In genomic region chr7:16453118-16453711, GRCm38 (mm10) we compare ENCODE assay signal across 8 mouse cellular contexts. TPM values are rescaled to one million over a fixed set of nuclear protein-coding genes. Genes with fewer than 3 reads are reported as not detected.
DNase-seq lines count a peak whose midpoint lies in the region; ATAC-seq and TF ChIP-seq lines count a peak whose summit lies in the region.

No protein-coding gene starts in this region.

- no peak for TF ChIP-seq EP300 in stomach, postnatal 0 days (optimal IDR thresholded peaks at IDR 0.05)

- under 1% methylated on average over 23 of the region's 23 CpGs for WGBS in intestine, embryonic 15.5 days
- WGBS in stomach, postnatal 0 days, result under 1% methylated on average over 23 of the region's 23 CpGs

- peak overlapping the region; percentile 42; the same call in 1 of the 2 replicates for H3K27ac ChIP-seq in intestine, embryonic 15.5 days
- H3K27ac ChIP-seq in stomach, postnatal 0 days (replicated peaks), result peak overlapping the region; percentile 53

- no peaks in the 10 kb centered on the region for H3K9me3 ChIP-seq in intestine, embryonic 15.5 days
- H3K9me3 ChIP-seq in stomach, postnatal 0 days (ENCODE audit: control insufficient read depth, low read length), result no peaks in the 10 kb centered on the region

- peak; percentile 29 to 41 for DNase-seq in spleen, postnatal 36 days (ENCODE audit: low spot score in 2 of 2)
- DNase-seq in spleen, adult 12 weeks (ENCODE audit: low spot score), result no peak
- peak; percentile 64 to 66 for DNase-seq in cerebellum, postnatal 14 days
- peak; percentile 32 to 50 for DNase-seq in frontal cortex, postnatal 25 days (ENCODE audit: low spot score in 2 of 2)
- peak; percentile 74 to 82 for DNase-seq in left cerebral cortex, postnatal 14 days (ENCODE audit: low spot score in 2 of 2)
- DNase-seq in stomach, postnatal 0 days (ENCODE audit: low spot score), result peak; percentile 38

- H3K9ac ChIP-seq in intestine, embryonic 15.5 days, result peak overlapping the region; percentile 66
- H3K9ac ChIP-seq in stomach, postnatal 0 days (ENCODE audit: low read length), result peak overlapping the region; percentile 71

- H3K4me3 ChIP-seq in intestine, embryonic 15.5 days (replicated peaks), result peak overlapping the region; percentile 80
- H3K4me3 ChIP-seq in stomach, postnatal 0 days (ENCODE audit: low read depth, low read length), result peak overlapping the region; percentile 81

- H3K27me3 ChIP-seq in intestine, embryonic 15.5 days (replicated peaks), result no peaks in the 10 kb centered on the region
- H3K27me3 ChIP-seq in stomach, postnatal 0 days (ENCODE audit: control insufficient read depth, insufficient read depth, low read length), result no peaks in the 10 kb centered on the region

- H3K4me1 ChIP-seq in intestine, embryonic 15.5 days (replicated peaks), result peaks cover 10% of the 10 kb centered on the region
- 0 out of 2 replicates have a peak, but pooled peaks cover 2% of the 10 kb centered on the region for H3K4me1 ChIP-seq in stomach, postnatal 0 days (replicated peaks; ENCODE audit: control insufficient read depth, insufficient read depth)

- TF ChIP-seq CTCF in stomach, postnatal 0 days (IDR thresholded peaks at IDR 0.05; ENCODE audit: low read depth), result no peak

- ATAC-seq in intestine, embryonic 15.5 days, result peak; percentile 64
- peak; percentile 69 for ATAC-seq in megakaryocyte-erythroid progenitor cell, adult 5-6 weeks (replicated peaks; ENCODE audit: low FRiP score, low TSS enrichment, poor library complexity, severe bottlenecking)
- ATAC-seq in stomach, postnatal 0 days (ENCODE audit: low FRiP score, low TSS enrichment), result peak; percentile 43

- H3K4me2 ChIP-seq in intestine, embryonic 15.5 days (replicated peaks), result peak overlapping the region; percentile 90
- H3K4me2 ChIP-seq in stomach, postnatal 0 days (replicated peaks; ENCODE audit: low read depth), result peak overlapping the region; percentile 97

- intact Hi-C loops in left cerebral cortex, postnatal 14 days (cut with DNase I), result no loop called here

- 0 out of 2 replicates have a peak, but pooled peaks cover 4% of the 10 kb centered on the region for H3K36me3 ChIP-seq in intestine, embryonic 15.5 days
- no peaks in the 10 kb centered on the region for H3K36me3 ChIP-seq in stomach, postnatal 0 days (ENCODE audit: control insufficient read depth, insufficient read depth, low read length)

RNA-seq across cellular contexts. Expression of gene Tmem160, which starts 0.6 kb away (rescaled TPM):
- 48.9 and 54.8 TPM in 2 replicates for polyA plus RNA-seq in intestine, embryonic 15.5 days (2015; fragmentation: Nextera tagmentation; extraction: Ambion mirVana)
- 10 to 100 TPM; 90.4 to 90.8 TPM for total RNA-seq in left cerebral cortex, postnatal 14 days (2021)
- 34.3 and 39.2 TPM in 2 replicates for total RNA-seq in megakaryocyte-erythroid progenitor cell, adult 5-6 weeks (2014; fragmentation: Nextera tagmentation)
- 16.3 and 16.9 TPM in 2 replicates for total RNA-seq in megakaryocyte-erythroid progenitor cell, adult 5-6 weeks (2017)
- polyA plus RNA-seq in stomach, postnatal 0 days (2015; fragmentation: Nextera tagmentation; extraction: Ambion mirVana), result 71.5 and 75.0 TPM in 2 replicates

RNA-seq across cellular contexts. Expression of gene Npas1, which starts 24.3 kb away (rescaled TPM):
- 0.25 and 0.38 TPM in 2 replicates for polyA plus RNA-seq in intestine, embryonic 15.5 days (2015; fragmentation: Nextera tagmentation; extraction: Ambion mirVana)
- total RNA-seq in left cerebral cortex, postnatal 14 days (2021), result 10 to 100 TPM; 13.4 to 14.8 TPM
- total RNA-seq in megakaryocyte-erythroid progenitor cell, adult 5-6 weeks (2014; fragmentation: Nextera tagmentation), result not detected in 2 replicates
- not detected in 2 replicates for total RNA-seq in megakaryocyte-erythroid progenitor cell, adult 5-6 weeks (2017)
- 0.10 and 0.18 TPM in 2 replicates for polyA plus RNA-seq in stomach, postnatal 0 days (2015; fragmentation: Nextera tagmentation; extraction: Ambion mirVana)

RNA-seq across cellular contexts. Expression of gene Zc3h4, which starts 52.5 kb away (rescaled TPM):
- polyA plus RNA-seq in intestine, embryonic 15.5 days (2015; fragmentation: Nextera tagmentation; extraction: Ambion mirVana), result 13.8 and 14.4 TPM in 2 replicates
- 10 to 100 TPM; 55.1 to 55.7 TPM for total RNA-seq in left cerebral cortex, postnatal 14 days (2021)
- total RNA-seq in megakaryocyte-erythroid progenitor cell, adult 5-6 weeks (2014; fragmentation: Nextera tagmentation), result 60.7 and 66.9 TPM in 2 replicates
- 29.5 and 39.1 TPM in 2 replicates for total RNA-seq in megakaryocyte-erythroid progenitor cell, adult 5-6 weeks (2017)
- 5.9 and 6.2 TPM in 2 replicates for polyA plus RNA-seq in stomach, postnatal 0 days (2015; fragmentation: Nextera tagmentation; extraction: Ambion mirVana)

Comparison
In these comparisons a context has a peak if more than half of its experiments do, and no peak if none do; other contexts are left out.
1. RNA of gene Npas1, which starts 24.3 kb away (total RNA-seq): 13.4 to 14.8 TPM in left cerebral cortex, postnatal 14 days; not detected in megakaryocyte-erythroid progenitor cell, adult 5-6 weeks; every median in the first group is over 10 times any median in the second.
2. Peak in every context shown above with its lines, with median percentiles within 50 percentile points of each other: ATAC-seq.